Mouse (Mus musculus): ENCODE measurements at regions not wholly inside any gene's neighbourhood (a gene's known extent, or its start where the extent isn't known, plus 50 kb on each side); places are given as distances from the start of the nearest gene placed in this dataset.
"Not testable (repeated sequence)": the region's sequence is repeated elsewhere in the genome, so short reads cannot be mapped to it uniquely, and the experiment has no call there.

- no peak for DNase-seq
Observed at GRCm38 (mm10) chr11:22573166-22573565, 61.3 kb downstream of the Tmem17 start.

GRCm38 (mm10) chr11:22573802-22574201 lies 61.9 kb downstream of the Tmem17 start:
- DNase-seq = no peak

- DNase-seq = no peak
Observed at GRCm38 (mm10) chr11:22574506-22574905, 62.6 kb downstream of the Tmem17 start.

- no peak for DNase-seq
Observed at GRCm38 (mm10) chr11:22584100-22584487, 72.2 kb downstream of the Tmem17 start.

- peak; percentile 29 for DNase-seq
Observed at GRCm38 (mm10) chr11:22584488-22585158, 72.7 kb downstream of the Tmem17 start.

GRCm38 (mm10) chr11:22587691-22588241 lies 75.9 kb downstream of the Tmem17 start:
- no peak for DNase-seq

GRCm38 (mm10) chr11:22588546-22588945 lies 76.7 kb downstream of the Tmem17 start:
- no peak for DNase-seq

GRCm38 (mm10) chr11:22589901-22590300 lies 78.0 kb downstream of the Tmem17 start:
- no peak for DNase-seq

GRCm38 (mm10) chr11:22591050-22591449 lies 79.2 kb downstream of the Tmem17 start:
- DNase-seq = not testable (repeated sequence)

- no peak for DNase-seq
Observed at GRCm38 (mm10) chr11:22592706-22593105, 80.8 kb downstream of the Tmem17 start.

- DNase-seq = no peak
Observed at GRCm38 (mm10) chr11:22596076-22596804, 84.4 kb downstream of the Tmem17 start.

GRCm38 (mm10) chr11:22596805-22597149 lies 84.9 kb downstream of the Tmem17 start:
- DNase-seq = no peak

- no peak for DNase-seq
Observed at GRCm38 (mm10) chr11:22600370-22600769, 88.5 kb downstream of the Tmem17 start.

GRCm38 (mm10) chr11:22601977-22602376 lies 90.1 kb downstream of the Tmem17 start:
- no peak for DNase-seq

- no peak for DNase-seq
Observed at GRCm38 (mm10) chr11:22602610-22603009, 90.7 kb downstream of the Tmem17 start.

GRCm38 (mm10) chr11:22603397-22603796 lies 91.5 kb downstream of the Tmem17 start:
- no peak for DNase-seq

GRCm38 (mm10) chr11:22606380-22606779 lies 94.5 kb downstream of the Tmem17 start:
- no peak for DNase-seq

- no peak for DNase-seq
Observed at GRCm38 (mm10) chr11:22607645-22608044, 95.8 kb downstream of the Tmem17 start.

GRCm38 (mm10) chr11:22608945-22609344 lies 97.1 kb downstream of the Tmem17 start:
- no peak for DNase-seq

- DNase-seq = no peak
Observed at GRCm38 (mm10) chr11:22610433-22611101, 98.7 kb downstream of the Tmem17 start.

GRCm38 (mm10) chr11:22611102-22611869 lies 99.4 kb downstream of the Tmem17 start:
- no peak for DNase-seq

GRCm38 (mm10) chr11:22613500-22613899 lies 101.6 kb downstream of the Tmem17 start:
- DNase-seq = no peak

Measured in gastrocnemius, postnatal 10 days (tissue).